Mouse (Mus musculus) MEL (cell line): ENCODE results near the gene Kmt2a. TPM values are rescaled to one million over a fixed set of nuclear protein-coding genes. Genes with fewer than 3 reads are reported as not detected.

Experiments used
- DNase-seq: peaks from one replicate; pipeline ENCODE4 v3.0.0; 2011; ENCODE audit warnings: low read depth, low spot score
- H3K27ac ChIP-seq: 2 replicates; pipeline ENCODE4 v1.5.1; 2012; ENCODE audit warnings: low read depth, mild to moderate bottlenecking, control low read depth, low read length, moderate library complexity; ENCODE audit not compliant: control insufficient read depth
- H3K27me3 ChIP-seq, 2 experiments: fragments of 150-350 bp in 1 of 2; sonication (generic) in 1 of 2; 2 replicates each; pipeline ENCODE4 v1.6.1; 2012; ENCODE audit warnings: low read length in 2 of 2, mild to moderate bottlenecking in 2 of 2, improper control_type of control experiment in 1 of 2, moderate library complexity in 1 of 2; ENCODE audit not compliant: insufficient read depth in 2 of 2, control insufficient read depth in 1 of 2
- H3K36me3 ChIP-seq, 2 experiments: 2 replicates each; pipeline ENCODE4 v1.6.1; 2012 to 2014; ENCODE audit warnings: low read length in 2 of 2, improper control_type of control experiment in 1 of 2, inconsistent platforms in 1 of 2, mild to moderate bottlenecking in 1 of 2; ENCODE audit not compliant: insufficient read depth in 2 of 2, control insufficient read depth in 1 of 2
- H3K4me1 ChIP-seq, 2 experiments: fragments of 150-350 bp in 1 of 2; sonication (generic) in 1 of 2; 2 replicates each; pipeline ENCODE4 v1.6.1; 2012; ENCODE audit warnings: low read length in 2 of 2, improper control_type of control experiment in 1 of 2, mild to moderate bottlenecking in 1 of 2; ENCODE audit not compliant: insufficient read depth in 2 of 2, control insufficient read depth in 1 of 2
- H3K4me3 ChIP-seq, 2 experiments: fragments of 150-350 bp in 1 of 2; sonication (generic) in 1 of 2; 2 replicates each; pipeline ENCODE4 v1.5.1; 2012; ENCODE audit warnings: low read depth in 2 of 2, low read length in 2 of 2, mild to moderate bottlenecking in 2 of 2, moderate library complexity in 2 of 2, control low read depth in 1 of 2, improper control_type of control experiment in 1 of 2; ENCODE audit not compliant: control insufficient read depth in 1 of 2, insufficient read depth in 1 of 2
- H3K79me2 ChIP-seq: 2 replicates; pipeline ENCODE4 v1.6.1; 2012; ENCODE audit warnings: mild to moderate bottlenecking, low read length, moderate library complexity; ENCODE audit not compliant: control insufficient read depth, poor library complexity, insufficient read depth
- H3K9ac ChIP-seq: 2 replicates; pipeline ENCODE4 v1.6.1; 2012; ENCODE audit warnings: low read depth, mild to moderate bottlenecking, control low read depth, low read length, moderate library complexity; ENCODE audit not compliant: control insufficient read depth, poor library complexity, severe bottlenecking
- H3K9me3 ChIP-seq: fragments of 150-350 bp; sonication (generic); replicated peaks from 2 replicates; pipeline ENCODE4 v1.6.1; 2012; ENCODE audit warnings: mild to moderate bottlenecking, low read length, improper control_type of control experiment, moderate library complexity; ENCODE audit not compliant: insufficient read depth
- BHLHE40 ChIP-seq: IDR thresholded peaks from 2 replicates; pipeline ENCODE4 v1.6.1; 2012; ENCODE audit warnings: low read depth, mild to moderate bottlenecking, inconsistent platforms, low read length, improper control_type of control experiment, borderline replicate concordance
- CHD1 ChIP-seq: IDR thresholded peaks from 2 replicates; pipeline ENCODE4 v1.6.1; 2012; ENCODE audit warnings: low read depth, mild to moderate bottlenecking, inconsistent platforms, low read length, improper control_type of control experiment
- CHD2 ChIP-seq: IDR thresholded peaks from 2 replicates; pipeline ENCODE4 v1.6.1; 2011; ENCODE audit warnings: low read length, improper control_type of control experiment
- CTCF ChIP-seq, 3 experiments: IDR thresholded peaks in 2 of 3; conservative IDR thresholded peaks in 1 of 3; 2 replicates each; pipeline ENCODE4 v1.5.1; 2011 to 2012; ENCODE audit warnings: low read length in 3 of 3, low read depth in 2 of 3, mild to moderate bottlenecking in 2 of 3, improper control_type of control experiment in 1 of 3, inconsistent platforms in 1 of 3, mixed read lengths in 1 of 3, moderate library complexity in 1 of 3; ENCODE audit not compliant: control insufficient read depth in 1 of 3, insufficient read depth in 1 of 3, poor library complexity in 1 of 3, severe bottlenecking in 1 of 3
- E2F4 ChIP-seq: IDR thresholded peaks from 2 replicates; pipeline ENCODE4 v1.6.1; 2011; ENCODE audit warnings: low read depth, low read length, improper control_type of control experiment, borderline replicate concordance
- EP300 ChIP-seq, 2 experiments: IDR thresholded peaks; 2 replicates each; pipeline ENCODE4 v1.6.1; 2011; ENCODE audit warnings: improper control_type of control experiment in 2 of 2, low read length in 2 of 2, low read depth in 1 of 2, mild to moderate bottlenecking in 1 of 2
- GABPA ChIP-seq: IDR thresholded peaks from 2 replicates; pipeline ENCODE4 v1.6.1; 2012; ENCODE audit warnings: low read depth, mild to moderate bottlenecking, inconsistent platforms, low read length, improper control_type of control experiment, moderate library complexity
- GATA1 ChIP-seq: IDR thresholded peaks from 2 replicates; pipeline ENCODE4 v1.6.1; 2011; ENCODE audit warnings: low read depth, low read length, improper control_type of control experiment
- HCFC1 ChIP-seq: IDR thresholded peaks from 2 replicates; pipeline ENCODE4 v1.6.1; 2012; ENCODE audit warnings: low read depth, mild to moderate bottlenecking, inconsistent platforms, low read length, improper control_type of control experiment, moderate library complexity
- JUND ChIP-seq: IDR thresholded peaks from 2 replicates; pipeline ENCODE4 v1.6.1; 2011; ENCODE audit warnings: low read depth, mild to moderate bottlenecking, improper control_type of control experiment, low read length
- KAT2A ChIP-seq: conservative IDR thresholded peaks from 2 replicates; pipeline ENCODE4 v1.6.1; 2012; ENCODE audit warnings: low read depth, low read length, improper control_type of control experiment, inconsistent platforms
- MAFK ChIP-seq: IDR thresholded peaks from 2 replicates; pipeline ENCODE4 v1.6.1; 2011; ENCODE audit warnings: low read depth, mild to moderate bottlenecking, low read length, improper control_type of control experiment, borderline replicate concordance
- MAX ChIP-seq: IDR thresholded peaks from 2 replicates; pipeline ENCODE4 v1.6.1; 2011; ENCODE audit warnings: low read length, improper control_type of control experiment
- MAZ ChIP-seq: IDR thresholded peaks from 2 replicates; pipeline ENCODE4 v1.6.1; 2012; ENCODE audit warnings: low read depth, mild to moderate bottlenecking, inconsistent platforms, low read length, improper control_type of control experiment
- MXI1 ChIP-seq: IDR thresholded peaks from 2 replicates; pipeline ENCODE4 v1.6.1; 2011; ENCODE audit warnings: mild to moderate bottlenecking, low read depth, low read length, improper control_type of control experiment
- MYB ChIP-seq: IDR thresholded peaks from 2 replicates; pipeline ENCODE4 v1.6.1; 2011; ENCODE audit warnings: mild to moderate bottlenecking, low read depth, low read length, improper control_type of control experiment
- MYC ChIP-seq: IDR thresholded peaks from 2 replicates; pipeline ENCODE4 v1.6.1; 2011; ENCODE audit warnings: low read depth, mild to moderate bottlenecking, low read length, improper control_type of control experiment, moderate library complexity
- NELFE ChIP-seq: IDR thresholded peaks from 2 replicates; pipeline ENCODE4 v1.6.1; 2011; ENCODE audit warnings: low read depth, low read length, improper control_type of control experiment
- NRF1 ChIP-seq: IDR thresholded peaks from 2 replicates; pipeline ENCODE4 v1.6.1; 2014; ENCODE audit warnings: low read depth, mild to moderate bottlenecking, inconsistent platforms, low read length, improper control_type of control experiment, moderate library complexity; ENCODE audit not compliant: poor library complexity, insufficient read depth, severe bottlenecking
- POLR2A ChIP-seq, 2 experiments: IDR thresholded peaks; 2 replicates each; pipeline ENCODE4 v1.6.1; 2011 to 2012; ENCODE audit warnings: low read length in 2 of 2, mild to moderate bottlenecking in 2 of 2, control low read depth in 1 of 2, improper control_type of control experiment in 1 of 2, low read depth in 1 of 2, moderate library complexity in 1 of 2; ENCODE audit not compliant: control insufficient read depth in 1 of 2, insufficient read depth in 1 of 2, poor library complexity in 1 of 2
- POLR2AphosphoS2 ChIP-seq: IDR thresholded peaks from 2 replicates; pipeline ENCODE4 v1.6.1; 2011; ENCODE audit warnings: low read length, improper control_type of control experiment
- POLR2AphosphoS5 ChIP-seq: IDR thresholded peaks from 2 replicates; pipeline ENCODE4 v1.6.1; 2012; ENCODE audit warnings: low read depth, borderline replicate concordance, mild to moderate bottlenecking, inconsistent platforms, low read length, moderate library complexity, mixed read lengths
- RAD21 ChIP-seq: IDR thresholded peaks from 2 replicates; pipeline ENCODE4 v1.6.1; 2011; ENCODE audit warnings: mild to moderate bottlenecking, low read depth, low read length, improper control_type of control experiment
- RCOR1 ChIP-seq: IDR thresholded peaks from 2 replicates; pipeline ENCODE4 v1.6.1; 2012; ENCODE audit warnings: low read depth, mild to moderate bottlenecking, inconsistent platforms, low read length, improper control_type of control experiment
- SIN3A ChIP-seq: IDR thresholded peaks from 2 replicates; pipeline ENCODE4 v1.6.1; 2012; ENCODE audit warnings: low read length, improper control_type of control experiment, inconsistent platforms
- SMC3 ChIP-seq: IDR thresholded peaks from 2 replicates; pipeline ENCODE4 v1.6.1; 2011; ENCODE audit warnings: low read depth, low read length, improper control_type of control experiment
- TAL1 ChIP-seq: IDR thresholded peaks from 2 replicates; pipeline ENCODE4 v1.6.1; 2012; ENCODE audit warnings: mild to moderate bottlenecking, inconsistent platforms, low read length, moderate library complexity, mixed read lengths
- TCF12 ChIP-seq: IDR thresholded peaks from 2 replicates; pipeline ENCODE4 v1.6.1; 2014; ENCODE audit warnings: low read depth, mild to moderate bottlenecking, inconsistent platforms, low read length, improper control_type of control experiment, moderate library complexity
- USF1 ChIP-seq: IDR thresholded peaks from 2 replicates; pipeline ENCODE4 v1.6.1; 2014; ENCODE audit warnings: low read depth, mild to moderate bottlenecking, inconsistent platforms, low read length, improper control_type of control experiment, moderate library complexity
- ZC3H11A ChIP-seq: IDR thresholded peaks from 2 replicates; pipeline ENCODE4 v1.6.1; 2012; ENCODE audit warnings: low read depth, mild to moderate bottlenecking, inconsistent platforms, low read length, improper control_type of control experiment
- ZKSCAN1 ChIP-seq: IDR thresholded peaks from 2 replicates; pipeline ENCODE4 v1.6.1; 2012; ENCODE audit warnings: low read depth, mild to moderate bottlenecking, inconsistent platforms, low read length, improper control_type of control experiment, moderate library complexity
- ZMIZ1 ChIP-seq: IDR thresholded peaks from 2 replicates; pipeline ENCODE4 v1.6.1; 2012; ENCODE audit warnings: low read depth, mild to moderate bottlenecking, inconsistent platforms, low read length, improper control_type of control experiment, moderate library complexity
- ZNF384 ChIP-seq: IDR thresholded peaks from 2 replicates; pipeline ENCODE4 v1.6.1; 2012; ENCODE audit warnings: low read depth, mild to moderate bottlenecking, inconsistent platforms, low read length, improper control_type of control experiment
- polyA plus RNA-seq, 2 experiments: library from polyadenylated mRNA; stranded (reverse) in 1 of 2; unstranded in 1 of 2; fragments of >175 nt in 1 of 2; fragments of >200 nt in 1 of 2; gene quantifications; 2 replicates each; pipeline versions ENCODE4 v1.2.1 to v1.2.4; 2012; ENCODE audit warnings: low replicate concordance in 2 of 2, low read depth in 1 of 2; ENCODE audit not compliant: insufficient read length in 2 of 2, insufficient read depth in 1 of 2, missing spikeins in 1 of 2
- total RNA-seq: library from RNA; depleted of rRNA; stranded (reverse); fragments of 300-350 nt; gene quantifications from 2 replicates; pipeline ENCODE4 v1.2.3, GENCODE M21; 2012

Kmt2a gene
- total and polyA plus RNA-seq, 3 experiments, result 4.7 to 27.3 (median 11.7) TPM

DNA sequence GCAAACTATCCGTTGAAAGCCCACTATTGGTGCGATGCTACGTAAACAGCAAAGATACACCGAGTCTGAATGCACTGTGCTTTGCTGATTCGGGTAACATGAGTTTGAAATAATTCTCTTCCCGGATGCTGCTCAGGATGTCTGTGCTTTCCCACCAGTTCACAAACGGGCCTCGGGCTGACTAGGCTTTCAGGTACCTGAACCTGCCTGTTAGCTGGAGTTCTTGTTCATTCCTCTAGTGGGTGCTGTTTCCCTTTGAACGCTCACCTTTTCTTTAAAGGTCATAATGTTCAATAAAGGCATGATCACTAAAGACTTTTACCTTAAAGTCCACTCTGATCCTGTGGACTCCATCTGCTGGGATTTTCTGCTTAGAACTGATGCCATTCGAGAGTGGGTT lies 39.9 kb downstream of the Kmt2a start:
- Histone ChIP-seq H3K9ac (no peak overlapping the region), H3K27me3 (no peaks in the 10 kb centered on the region), H3K4me3 (no peak overlapping the region), H3K79me2 (no peaks in the 10 kb centered on the region), H3K27ac (no peak overlapping the region), H3K9me3 (no peaks in the 10 kb centered on the region), H3K4me1 (no peaks in the 10 kb centered on the region), H3K36me3 (peaks cover 0 to 35% of the 10 kb centered on the region in 2 experiments; a peak in 2 of 4 replicates)
- peak; percentile 19 for DNase-seq
- no peak for TF ChIP-seq E2F4
- 0 out of 2 replicates have a peak, but pooled peaks have one; percentile 30 for TF ChIP-seq ZC3H11A
- TF ChIP-seq RAD21, result peak; percentile 57
- no peak for TF ChIP-seq ZNF384
- no peak for TF ChIP-seq POLR2AphosphoS5
- no peak for TF ChIP-seq TCF12
- no peak for TF ChIP-seq ZMIZ1
- TF ChIP-seq CHD1, result no peak
- no peak for TF ChIP-seq EP300 (IDR thresholded peaks at IDR 0.05; ENCODE audit: low read depth in 1 of 2, low read length in 2 of 2)
- no peak for TF ChIP-seq MYC
- no peak for TF ChIP-seq RCOR1
- no peak for TF ChIP-seq MAFK
- TF ChIP-seq BHLHE40, result no peak
- no peak for TF ChIP-seq USF1
- TF ChIP-seq TAL1, result no peak
- no peak for TF ChIP-seq HCFC1
- TF ChIP-seq GABPA, result no peak
- TF ChIP-seq MYB, result no peak
- TF ChIP-seq NRF1, result no peak
- no peak for TF ChIP-seq MXI1
- peak; percentile 32; the same call in 1 of the 2 replicates for TF ChIP-seq SIN3A
- TF ChIP-seq GATA1, result no peak
- TF ChIP-seq MAX, result no peak
- no peak for TF ChIP-seq JUND
- TF ChIP-seq MAZ, result no peak
- TF ChIP-seq NELFE, result no peak
- peak; percentile 24 to 62 (median 60) for TF ChIP-seq CTCF (IDR thresholded peaks at IDR 0.05 in 2 of 3, conservative IDR thresholded peaks at IDR 0.05 in 1 of 3; ENCODE audit: control insufficient read depth in 1 of 3, insufficient read depth in 1 of 3, low read depth in 2 of 3, low read length in 3 of 3, poor library complexity in 1 of 3, severe bottlenecking in 1 of 3)
- TF ChIP-seq CHD2, result no peak
- no peak for TF ChIP-seq KAT2A
- TF ChIP-seq POLR2A (IDR thresholded peaks at IDR 0.05; ENCODE audit: control insufficient read depth in 1 of 2, insufficient read depth in 1 of 2, low read depth in 1 of 2, low read length in 2 of 2, poor library complexity in 1 of 2), result no peak
- peak; percentile 45 for TF ChIP-seq SMC3
- TF ChIP-seq POLR2AphosphoS2, result no peak
- no peak for TF ChIP-seq ZKSCAN1
